In genomic region chr16:45090005-45090404, GRCm38 (mm10) we compare ENCODE assay signal across 8 mouse cellular contexts. TPM values are rescaled to one million over a fixed set of nuclear protein-coding genes. Genes with fewer than 3 reads are reported as not detected.
A peak's percentile ranks its signal among the peaks of the same experiment; 100 is the strongest.
DNase-seq lines count a peak whose midpoint lies in the region; ATAC-seq and TF ChIP-seq lines count a peak whose summit lies in the region.

No protein-coding gene starts in this region.

- in situ Hi-C loops in Patski (cut with MboI; ENCODE audit: low pct_unique_long_range_greater_than_20kb) = loop anchor here (5.0 kb wide), 1 partner anchor 52 kb away; no protein-coding TSS in a partner anchor

- no peak for DNase-seq in Patski (ENCODE audit: low read depth, low spot score)
- DNase-seq in cerebellum, postnatal 10 days = peak; percentile 91 to 92
- DNase-seq in gastrocnemius, adult 2 months = peak; percentile 81
- peak; percentile 83 for DNase-seq in induced T-regulatory cell, adult 2 months (ENCODE audit: low read depth)
- peak; percentile 45 to 57 for DNase-seq in left cerebral cortex, adult 8-10 months (ENCODE audit: low spot score in 2 of 2)
- DNase-seq in right cerebral cortex, adult 2 months (ENCODE audit: low spot score in 2 of 2) = peak; percentile 82 to 83
- peak; percentile 70 for DNase-seq in urinary bladder, postnatal 25 days (ENCODE audit: low spot score)

- intact Hi-C loops in gastrocnemius, adult 2 months (cut with DNase I) = loop anchor here (5.0 to 10.0 kb wide), 3 partner anchors 67 to 365 kb away; partner anchors contain the start of genes Atg3, Nepro and Slc35a5

- peak; percentile 78 for ATAC-seq in Patski
- ATAC-seq in megakaryocyte, adult 5-6 weeks (ENCODE audit: poor library complexity, severe bottlenecking) = peak; percentile 98

- no peaks in the 10 kb centered on the region for H3K27me3 ChIP-seq in Patski

- peak; percentile 92 for TF ChIP-seq CTCF in Patski (IDR thresholded peaks at IDR 0.05)
- TF ChIP-seq CTCF in gastrocnemius, adult 2 months (IDR thresholded peaks at IDR 0.05) = peak; percentile 91

- POLR2A ChIA-PET in Patski (lab: Charles Lee) = interaction anchor here (0.6 to 0.9 kb wide), 2 partner anchors 58 to 365 kb away, joined by 3 to 6 read pairs; no protein-coding TSS in a partner anchor

- peak overlapping the region; percentile 30 for H3K4me3 ChIP-seq in gastrocnemius, adult 2 months

- CTCF ChIA-PET in Patski (lab: Charles Lee) = interaction anchor here (0.7 to 3.9 kb wide), 38 partner anchors 9 to 365 kb away, joined by 3 to 43 read pairs (median 5); partner anchors contain the start of gene Gtpbp8

- peak overlapping the region; percentile 31; the same call in 1 of the 2 replicates for H3K27ac ChIP-seq in gastrocnemius, adult 2 months

RNA-seq across cellular contexts. Expression of gene Ccdc80, which starts 3.2 kb away (rescaled TPM):
- 153 TPM for polyA plus RNA-seq in Patski (2021)
- total RNA-seq in gastrocnemius, adult 2 months (2021) = 10 to 100 TPM; 18.7 to 21.8 TPM
- 1 to 10 TPM; 5.0 to 7.5 (median 6.3) TPM for total RNA-seq in left cerebral cortex, adult 8-10 months (2022)
- total RNA-seq in megakaryocyte, adult 5-6 weeks (2015) = 0.59 and 0.71 TPM in 2 replicates
- total RNA-seq in megakaryocyte, adult 5-6 weeks (2017) = 0.49 and 0.99 TPM in 2 replicates
